Mouse (Mus musculus): ENCODE data around the gene Chp2. TPM values are rescaled to one million over a fixed set of nuclear protein-coding genes. Genes with fewer than 3 reads are reported as not detected.
A peak's percentile ranks its signal among the peaks of the same experiment; 100 is the strongest.

The Chp2 gene
- total and polyA plus RNA-seq, 2 experiments from 2014 or later: 0.63 TPM; not detected in 1

DNA sequence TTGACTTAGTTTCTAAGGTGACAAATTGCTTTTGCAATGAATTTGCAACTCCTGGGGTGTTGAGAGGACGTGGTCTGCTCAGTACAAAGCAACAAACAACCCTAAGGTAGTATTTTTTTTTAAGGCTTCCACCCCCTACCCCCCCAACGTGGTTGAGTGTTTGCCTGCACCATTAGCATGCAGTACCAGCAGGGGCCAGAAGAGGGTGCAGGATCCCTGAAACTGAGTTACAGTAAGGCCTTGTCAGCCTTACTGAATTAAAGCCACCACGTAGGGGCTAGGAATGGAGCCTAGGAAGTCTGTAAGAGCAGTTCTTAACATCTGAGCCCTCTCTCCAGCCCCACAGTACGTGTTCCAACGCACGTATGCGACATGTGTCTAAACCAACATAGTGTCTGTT lies 29.8 kb upstream of the Chp2 start:
- no peak overlapping the region for H3K4me2 ChIP-seq (ENCODE audit: low read depth, low read length)
- WGBS: 37% methylated on average over 7 of the region's 7 CpGs
- H3K9me3 ChIP-seq (replicated peaks; ENCODE audit: control insufficient read depth, low read length): no peaks in the 10 kb centered on the region
- H3K4me3 ChIP-seq (ENCODE audit: low read depth, low read length): no peak overlapping the region
- DNase-seq (ENCODE audit: low spot score) (no peak), ATAC-seq (ENCODE audit: insufficient read depth, low read depth) (no peak)
- H3K36me3 ChIP-seq (replicated peaks; ENCODE audit: control insufficient read depth, insufficient read depth, low read length): no peaks in the 10 kb centered on the region
- no peak overlapping the region for H3K9ac ChIP-seq (replicated peaks; ENCODE audit: low read depth, low read length)
- no peaks in the 10 kb centered on the region for H3K4me1 ChIP-seq (ENCODE audit: control insufficient read depth, insufficient read depth)
- H3K27ac ChIP-seq (ENCODE audit: low read depth): no peak overlapping the region
- no peaks in the 10 kb centered on the region for H3K27me3 ChIP-seq (ENCODE audit: control insufficient read depth, insufficient read depth, low read length)
- TF ChIP-seq EP300 (IDR thresholded peaks at IDR 0.05; ENCODE audit: low read depth) (no peak), CTCF (IDR thresholded peaks at IDR 0.05; ENCODE audit: low read depth) (peak; percentile 73)

DNA sequence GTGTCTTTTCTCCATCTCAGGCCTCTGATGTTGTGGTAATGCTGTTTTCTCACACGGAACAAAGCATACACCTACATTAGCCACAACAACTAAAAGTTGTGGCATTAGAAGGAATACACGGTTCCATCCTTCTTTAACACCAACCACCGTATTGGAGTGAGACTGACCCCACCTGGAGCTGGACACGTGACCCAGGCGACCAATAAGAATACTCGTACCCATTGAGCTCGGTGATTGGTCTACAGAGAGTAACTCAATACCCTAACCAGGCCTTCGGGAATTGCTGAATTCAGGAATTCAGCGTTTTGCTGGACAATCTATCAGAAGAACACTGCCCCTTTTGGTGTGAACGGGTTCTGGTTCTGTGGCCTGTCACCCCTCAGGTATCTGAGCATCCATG lies 28.2 kb upstream of the Chp2 start:
- H3K9me3 ChIP-seq (replicated peaks; ENCODE audit: control insufficient read depth, low read length): no peaks in the 10 kb centered on the region
- DNase-seq (ENCODE audit: low spot score) (no peak), ATAC-seq (ENCODE audit: insufficient read depth, low read depth) (no peak)
- no peaks in the 10 kb centered on the region for H3K36me3 ChIP-seq (replicated peaks; ENCODE audit: control insufficient read depth, insufficient read depth, low read length)
- H3K4me1 ChIP-seq (ENCODE audit: control insufficient read depth, insufficient read depth): no peaks in the 10 kb centered on the region
- H3K27me3 ChIP-seq (ENCODE audit: control insufficient read depth, insufficient read depth, low read length): no peaks in the 10 kb centered on the region
- H3K4me2 ChIP-seq (ENCODE audit: low read depth, low read length): no peak overlapping the region
- no peak overlapping the region for H3K27ac ChIP-seq (ENCODE audit: low read depth)
- H3K4me3 ChIP-seq (ENCODE audit: low read depth, low read length): no peak overlapping the region
- TF ChIP-seq EP300 (IDR thresholded peaks at IDR 0.05; ENCODE audit: low read depth) (no peak), CTCF (IDR thresholded peaks at IDR 0.05; ENCODE audit: low read depth) (no peak)
- WGBS: 60% methylated on average over 10 of the region's 10 CpGs
- no peak overlapping the region for H3K9ac ChIP-seq (replicated peaks; ENCODE audit: low read depth, low read length)

DNA sequence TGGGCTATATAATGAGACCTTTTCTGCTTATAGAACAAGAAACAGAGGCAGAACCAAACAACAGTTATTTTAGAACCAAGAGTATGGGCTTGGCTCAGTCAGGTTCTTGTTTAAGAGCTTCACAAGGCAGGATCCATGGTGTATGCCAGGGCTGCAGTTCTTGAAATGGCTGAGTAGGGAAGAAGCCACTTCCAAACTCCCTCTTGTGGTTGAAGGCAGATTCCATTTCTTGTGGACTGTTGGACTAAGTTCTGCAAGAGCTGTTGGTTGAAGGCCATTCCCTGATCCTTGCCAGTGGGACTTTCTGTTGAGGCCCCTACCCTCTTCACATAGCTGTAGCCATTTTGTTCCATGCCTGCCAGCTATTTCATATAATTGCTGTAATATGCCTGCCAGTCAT lies 25.4 kb upstream of the Chp2 start:
- Histone ChIP-seq H3K27ac (ENCODE audit: low read depth) (no peak overlapping the region), H3K4me3 (ENCODE audit: low read depth, low read length) (no peak overlapping the region), H3K36me3 (replicated peaks; ENCODE audit: control insufficient read depth, insufficient read depth, low read length) (no peaks in the 10 kb centered on the region), H3K9me3 (replicated peaks; ENCODE audit: control insufficient read depth, low read length) (no peaks in the 10 kb centered on the region), H3K27me3 (ENCODE audit: control insufficient read depth, insufficient read depth, low read length) (no peaks in the 10 kb centered on the region), H3K4me2 (ENCODE audit: low read depth, low read length) (no peak overlapping the region), H3K9ac (replicated peaks; ENCODE audit: low read depth, low read length) (no peak overlapping the region), H3K4me1 (ENCODE audit: control insufficient read depth, insufficient read depth) (no peaks in the 10 kb centered on the region)
- ATAC-seq (ENCODE audit: insufficient read depth, low read depth): no peak
- DNase-seq (ENCODE audit: low spot score): no peak
- TF ChIP-seq CTCF (IDR thresholded peaks at IDR 0.05; ENCODE audit: low read depth): no peak
- no peak for TF ChIP-seq EP300 (IDR thresholded peaks at IDR 0.05; ENCODE audit: low read depth)

DNA sequence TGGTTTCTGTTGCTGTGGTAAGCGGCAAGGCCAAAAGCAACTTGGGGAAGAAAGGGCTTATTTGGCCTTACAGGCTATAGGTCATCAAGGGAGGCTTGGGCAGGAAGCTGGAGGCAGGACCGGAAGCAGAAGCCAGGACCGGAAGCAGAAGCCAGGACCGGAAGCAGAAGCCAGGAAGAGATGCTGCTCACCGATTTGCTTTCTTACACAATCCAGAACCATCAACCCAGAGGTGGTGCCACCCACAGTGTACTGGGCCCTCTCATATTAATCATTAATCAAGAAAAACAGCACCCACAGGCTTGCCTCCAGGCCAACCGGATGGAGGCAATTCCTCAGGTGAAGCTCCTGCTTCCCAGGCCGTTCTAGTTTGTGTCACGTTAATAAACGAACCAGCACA lies 22.5 kb upstream of the Chp2 start:
- TF ChIP-seq EP300 (IDR thresholded peaks at IDR 0.05; ENCODE audit: low read depth): no peak
- TF ChIP-seq CTCF (IDR thresholded peaks at IDR 0.05; ENCODE audit: low read depth): no peak
- H3K36me3 ChIP-seq (replicated peaks; ENCODE audit: control insufficient read depth, insufficient read depth, low read length): no peaks in the 10 kb centered on the region
- H3K9ac ChIP-seq (replicated peaks; ENCODE audit: low read depth, low read length): no peak overlapping the region
- H3K4me2 ChIP-seq (ENCODE audit: low read depth, low read length): no peak overlapping the region
- no peak overlapping the region for H3K4me3 ChIP-seq (ENCODE audit: low read depth, low read length)
- no peaks in the 10 kb centered on the region for H3K27me3 ChIP-seq (ENCODE audit: control insufficient read depth, insufficient read depth, low read length)
- no peak overlapping the region for H3K27ac ChIP-seq (ENCODE audit: low read depth)
- no peaks in the 10 kb centered on the region for H3K9me3 ChIP-seq (replicated peaks; ENCODE audit: control insufficient read depth, low read length)
- ATAC-seq (ENCODE audit: insufficient read depth, low read depth) (no peak), DNase-seq (ENCODE audit: low spot score) (no peak)
- H3K4me1 ChIP-seq (ENCODE audit: control insufficient read depth, insufficient read depth): no peaks in the 10 kb centered on the region
- WGBS: 77% methylated on average over 9 of the region's 9 CpGs

DNA sequence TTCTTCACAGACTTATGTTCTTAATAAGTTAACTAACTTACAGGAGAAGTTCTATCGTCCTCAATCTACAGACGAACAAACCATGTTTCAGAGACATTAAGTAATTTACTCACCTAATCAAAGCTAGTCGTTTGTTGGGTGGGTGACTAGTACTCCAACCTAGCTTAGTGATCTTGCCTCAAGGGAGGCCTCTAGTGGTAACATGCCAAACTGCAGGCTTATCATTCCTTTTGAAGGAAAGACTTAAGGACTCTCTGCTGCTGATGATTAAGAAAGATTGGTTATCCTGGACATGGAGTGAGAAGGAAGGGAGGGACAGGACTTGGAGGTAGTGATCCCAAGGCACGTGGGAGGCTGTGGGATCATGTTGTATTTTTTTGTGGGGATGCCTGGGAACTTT lies 22.0 kb upstream of the Chp2 start:
- Histone ChIP-seq H3K36me3 (replicated peaks; ENCODE audit: control insufficient read depth, insufficient read depth, low read length) (no peaks in the 10 kb centered on the region), H3K4me2 (ENCODE audit: low read depth, low read length) (no peak overlapping the region), H3K27ac (ENCODE audit: low read depth) (no peak overlapping the region), H3K4me3 (ENCODE audit: low read depth, low read length) (no peak overlapping the region), H3K9ac (replicated peaks; ENCODE audit: low read depth, low read length) (no peak overlapping the region), H3K4me1 (ENCODE audit: control insufficient read depth, insufficient read depth) (no peaks in the 10 kb centered on the region), H3K27me3 (ENCODE audit: control insufficient read depth, insufficient read depth, low read length) (no peaks in the 10 kb centered on the region), H3K9me3 (replicated peaks; ENCODE audit: control insufficient read depth, low read length) (no peaks in the 10 kb centered on the region)
- 25% methylated on average over 4 of the region's 4 CpGs for WGBS
- peak; percentile 71 for TF ChIP-seq CTCF (IDR thresholded peaks at IDR 0.05; ENCODE audit: low read depth)
- TF ChIP-seq EP300 (IDR thresholded peaks at IDR 0.05; ENCODE audit: low read depth): no peak
- DNase-seq (ENCODE audit: low spot score): no peak
- no peak for ATAC-seq (ENCODE audit: insufficient read depth, low read depth)

DNA sequence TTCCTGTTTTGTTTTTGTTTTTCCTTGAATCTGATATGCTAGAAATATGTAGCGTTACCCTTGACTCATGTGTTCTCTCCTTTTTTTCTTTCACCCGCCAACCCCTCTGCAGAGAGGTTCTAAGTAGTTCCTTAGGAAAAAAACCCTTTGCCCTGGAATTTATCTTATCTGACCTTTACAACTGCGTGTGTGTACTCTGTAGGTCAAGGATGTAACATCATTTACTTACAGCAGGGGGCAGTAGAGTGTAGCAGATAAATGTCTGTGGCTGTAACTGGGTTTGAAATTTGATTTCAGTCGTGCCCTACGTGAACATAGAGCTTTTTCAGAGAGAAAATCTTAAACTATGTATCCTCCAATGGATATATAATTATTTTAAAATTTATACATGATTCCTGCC lies 20.0 kb upstream of the Chp2 start:
- TF ChIP-seq CTCF (IDR thresholded peaks at IDR 0.05; ENCODE audit: low read depth) (peak; percentile 74), EP300 (IDR thresholded peaks at IDR 0.05; ENCODE audit: low read depth) (no peak)
- WGBS: 19% methylated on average over 5 of the region's 5 CpGs
- no peak for ATAC-seq (ENCODE audit: insufficient read depth, low read depth)
- Histone ChIP-seq H3K27me3 (ENCODE audit: control insufficient read depth, insufficient read depth, low read length) (no peaks in the 10 kb centered on the region), H3K4me1 (ENCODE audit: control insufficient read depth, insufficient read depth) (no peaks in the 10 kb centered on the region), H3K4me3 (ENCODE audit: low read depth, low read length) (no peak overlapping the region), H3K4me2 (ENCODE audit: low read depth, low read length) (no peak overlapping the region), H3K9me3 (replicated peaks; ENCODE audit: control insufficient read depth, low read length) (no peaks in the 10 kb centered on the region), H3K36me3 (replicated peaks; ENCODE audit: control insufficient read depth, insufficient read depth, low read length) (no peaks in the 10 kb centered on the region), H3K9ac (replicated peaks; ENCODE audit: low read depth, low read length) (no peak overlapping the region), H3K27ac (ENCODE audit: low read depth) (no peak overlapping the region)
- DNase-seq (ENCODE audit: low spot score): peak; percentile 56
